Mouse (Mus musculus) neural tube, postnatal 0 days (tissue): ENCODE results near the gene Prpf40a. TPM values are rescaled to one million over a fixed set of nuclear protein-coding genes. Genes with fewer than 3 reads are reported as not detected.

Source experiments
- polyA plus RNA-seq: library from polyadenylated mRNA; unstranded; fragments of >200 nt; fragmentation: Nextera tagmentation; extraction: Ambion mirVana; gene quantifications from 2 replicates; pipeline ENCODE4 v1.2.1, GENCODE M21; 2015

Prpf40a gene
- 84.9 and 89.0 TPM in 2 replicates for polyA plus RNA-seq

DNA sequence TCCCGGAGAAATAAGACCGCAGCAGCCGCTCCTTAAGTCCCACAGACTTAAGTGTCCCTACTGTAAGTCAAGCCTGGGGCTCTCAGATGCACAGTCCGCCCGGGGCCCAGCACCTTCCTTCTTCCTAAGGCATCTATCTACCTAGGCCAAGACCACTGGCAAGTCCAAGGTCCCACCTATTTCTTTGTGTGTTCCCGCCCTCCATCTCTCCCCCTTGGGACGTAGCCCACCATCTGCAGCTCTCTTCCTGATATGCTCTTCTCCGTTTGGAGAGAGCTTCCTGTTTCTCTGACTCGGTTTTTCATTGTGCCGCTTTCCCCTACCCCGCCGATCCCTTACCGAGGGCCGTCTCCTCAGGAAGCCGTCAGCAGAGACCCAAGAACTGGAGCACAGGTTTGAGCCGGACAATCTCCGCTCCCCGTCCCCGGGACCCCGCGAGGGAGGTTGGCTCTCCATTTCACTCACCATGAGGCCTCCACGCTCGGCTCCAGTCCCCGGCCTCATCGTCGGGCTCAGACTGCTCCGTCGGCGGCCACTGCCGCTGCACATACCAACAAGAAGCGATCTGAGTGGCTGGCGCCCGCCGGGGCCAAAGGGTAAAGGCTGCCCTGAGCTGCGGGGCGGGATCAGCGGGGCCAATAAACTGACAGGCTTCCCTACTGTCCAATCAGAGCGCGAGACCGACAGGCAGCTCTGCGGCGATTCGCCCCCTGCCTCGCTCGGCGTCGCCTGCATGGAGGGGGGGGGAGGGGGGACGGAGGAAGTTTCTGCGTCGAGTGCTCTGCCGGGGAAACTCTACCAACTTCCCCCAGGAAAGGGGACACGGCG, at the start of gene Prpf40a:
Prpf40a (minus strand) TSS at position 601 of the 828 bp plus-strand sequence.

DNA sequence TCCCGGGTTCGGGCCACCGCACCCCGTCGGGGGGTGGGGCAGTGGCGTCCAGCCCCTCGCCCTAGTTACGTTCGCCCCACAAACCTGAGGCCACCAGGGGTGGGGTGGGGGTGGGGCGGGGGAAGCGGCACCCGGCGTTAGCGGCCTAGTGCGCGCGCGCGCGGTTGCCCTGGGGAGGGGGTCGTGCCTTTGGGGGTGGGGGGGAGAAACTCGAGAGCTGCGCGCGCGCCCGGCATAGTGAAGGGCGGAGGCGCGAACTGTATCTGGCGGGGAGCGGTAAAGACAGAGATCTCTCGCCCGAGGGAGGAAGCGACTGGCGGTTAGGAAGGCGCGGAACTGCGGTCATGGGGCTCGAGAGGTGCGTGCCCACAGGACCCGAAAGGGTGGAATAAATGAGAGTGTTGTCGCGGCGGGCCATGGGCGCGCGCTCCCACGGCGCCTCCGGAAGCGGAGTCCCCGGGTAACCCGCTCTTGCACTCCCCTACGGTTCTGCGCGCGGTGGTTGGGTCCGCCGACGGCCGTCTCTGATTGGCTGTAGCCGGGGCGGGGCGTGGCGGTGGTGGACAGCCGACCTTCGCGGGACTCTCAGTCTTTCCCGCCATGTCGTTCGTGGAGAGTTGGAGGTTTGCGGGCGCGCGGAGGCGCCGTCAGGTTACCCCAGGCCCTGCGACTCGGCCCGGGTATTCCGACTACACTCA, 588 bp upstream of the Prpf40a start, which contains the start of gene Arl6ip6:
Arl6ip6 (plus strand) TSS at position 204 of the 698 bp plus-strand sequence.

Other genes starting within 250 kb of the Prpf40a start
- gene Arl6ip6, start 442 bp upstream of the Prpf40a start, polyA plus RNA-seq: 19.1 and 20.5 TPM in 2 replicates